Mouse (Mus musculus): Measurements from ENCODE around the gene Zfp111. TPM values are rescaled to one million over a fixed set of nuclear protein-coding genes. Genes with fewer than 3 reads are reported as not detected.
A peak's percentile ranks its signal among the peaks of the same experiment; 100 is the strongest.

Gene Zfp111
- total RNA-seq (2018; cell fraction: chromatin; rRNA removed): 10 to 100 TPM in 19 of 26 experiments, 1 to 10 TPM in 7; 5.1 to 29.5 (median 13.7) TPM
- total RNA-seq (2018; cell fraction: cytosol; rRNA removed): 1 to 10 TPM; 1.7 to 6.9 (median 4.7) TPM
- 10 to 100 TPM in 10 of 26 experiments, 1 to 10 TPM in 16; 3.8 to 22.3 (median 7.6) TPM for total RNA-seq (2018; cell fraction: nucleus; rRNA removed)
- 3.9 to 7.1 TPM (median 4.4 TPM) in 3 replicates for polyA plus RNA-seq (2018)

- Histone ChIP-seq H3K27ac (no peak within 1 kb of the TSS), H3K36me3 (ENCODE audit: inconsistent target) (no peaks in the 10 kb centered on the region)
- 85% methylated on average over 5 of the region's 5 CpGs for WGBS (ENCODE audit: missing documents)
Measured at GRCm38 (mm10) chr7:24211343-24211742, at the start of gene Zfp111. Zfp111 (minus strand) TSS chr7:24211443.

DNA sequence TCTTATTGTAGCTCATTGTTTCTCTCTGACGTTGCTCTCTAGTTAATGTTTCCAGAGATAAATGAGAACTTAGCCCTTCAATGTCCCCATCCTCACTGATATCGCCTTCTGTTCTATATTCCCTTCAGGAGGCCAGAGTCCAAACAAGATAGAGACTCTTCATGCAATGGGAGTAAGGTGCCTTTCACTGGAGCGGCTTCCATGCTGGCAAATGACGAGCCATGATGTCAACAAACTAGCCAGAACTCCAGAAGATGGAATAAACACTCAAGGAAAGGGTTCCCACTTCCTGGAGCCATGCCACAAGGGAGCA is 48.7 kb upstream of the Zfp111 start:
- H3K4me3 ChIP-seq (ENCODE audit: inconsistent target): no peak overlapping the region
- WGBS (ENCODE audit: missing documents): 89% methylated on average over 4 of the region's 4 CpGs
- no peaks in the 10 kb centered on the region for H3K79me2 ChIP-seq (ENCODE audit: inconsistent target)
- H3K27ac ChIP-seq: no peak overlapping the region
- peaks cover 7% of the 10 kb centered on the region; the same call in 1 of the 2 replicates for H3K36me3 ChIP-seq (ENCODE audit: inconsistent target)

More at GRCm38 (mm10) chr7:24211343-24211742, at the start of gene Zfp111:
- peaks cover 6% of the 10 kb centered on the region; the same call in 1 of the 2 replicates for H3K79me2 ChIP-seq (ENCODE audit: inconsistent target)
- H3K4me3 ChIP-seq (ENCODE audit: inconsistent target): no peak within 1 kb of the TSS

DNA sequence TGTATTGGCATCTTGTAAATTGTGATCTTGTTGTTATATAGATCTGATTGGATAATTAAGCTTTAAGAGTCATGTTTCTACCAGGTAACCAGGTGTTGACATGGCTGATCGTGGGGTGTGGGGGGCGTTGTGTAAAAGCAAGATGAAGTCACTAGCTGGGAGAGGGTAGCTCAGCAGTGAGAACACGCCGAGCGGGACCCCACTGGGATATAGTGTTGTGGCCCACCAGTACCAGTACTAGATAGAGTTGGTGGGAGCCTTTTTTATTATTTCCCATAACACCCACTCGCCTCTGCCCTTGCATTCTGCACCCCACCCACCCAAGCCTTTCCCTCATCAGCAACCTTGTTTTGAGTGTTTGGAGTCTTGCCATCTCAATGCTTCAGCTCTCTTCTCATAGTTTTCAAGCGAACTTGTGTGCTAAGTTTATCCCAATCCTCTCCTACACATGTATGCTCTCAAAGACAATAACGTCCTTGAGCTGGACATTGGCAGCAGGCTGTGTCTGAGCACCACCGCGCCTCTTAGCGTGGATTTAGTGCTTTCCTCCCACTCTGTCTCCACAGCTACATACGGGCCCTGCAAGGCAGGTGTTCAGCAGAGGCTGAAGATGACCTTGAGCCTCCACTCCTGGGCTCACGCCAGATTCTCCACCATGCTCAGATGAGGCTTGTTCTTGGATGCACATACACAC is 48.2 kb upstream of the Zfp111 start:
- Histone ChIP-seq H3K4me3 (ENCODE audit: inconsistent target) (no peak overlapping the region), H3K79me2 (ENCODE audit: inconsistent target) (no peaks in the 10 kb centered on the region), H3K27ac (no peak overlapping the region), H3K36me3 (ENCODE audit: inconsistent target) (peaks cover 7% of the 10 kb centered on the region; the same call in 1 of the 2 replicates)
- 91% methylated on average over 13 of the region's 13 CpGs for WGBS (ENCODE audit: missing documents)

- H3K4me3 ChIP-seq (ENCODE audit: inconsistent target): peak within 1 kb of the TSS; percentile 49
Measured at GRCm38 (mm10) chr7:24254633-24255474, 43.6 kb upstream of the Zfp111 start, which contains the start of gene Zfp108. Zfp108 (plus strand) TSS chr7:24254794.

DNA sequence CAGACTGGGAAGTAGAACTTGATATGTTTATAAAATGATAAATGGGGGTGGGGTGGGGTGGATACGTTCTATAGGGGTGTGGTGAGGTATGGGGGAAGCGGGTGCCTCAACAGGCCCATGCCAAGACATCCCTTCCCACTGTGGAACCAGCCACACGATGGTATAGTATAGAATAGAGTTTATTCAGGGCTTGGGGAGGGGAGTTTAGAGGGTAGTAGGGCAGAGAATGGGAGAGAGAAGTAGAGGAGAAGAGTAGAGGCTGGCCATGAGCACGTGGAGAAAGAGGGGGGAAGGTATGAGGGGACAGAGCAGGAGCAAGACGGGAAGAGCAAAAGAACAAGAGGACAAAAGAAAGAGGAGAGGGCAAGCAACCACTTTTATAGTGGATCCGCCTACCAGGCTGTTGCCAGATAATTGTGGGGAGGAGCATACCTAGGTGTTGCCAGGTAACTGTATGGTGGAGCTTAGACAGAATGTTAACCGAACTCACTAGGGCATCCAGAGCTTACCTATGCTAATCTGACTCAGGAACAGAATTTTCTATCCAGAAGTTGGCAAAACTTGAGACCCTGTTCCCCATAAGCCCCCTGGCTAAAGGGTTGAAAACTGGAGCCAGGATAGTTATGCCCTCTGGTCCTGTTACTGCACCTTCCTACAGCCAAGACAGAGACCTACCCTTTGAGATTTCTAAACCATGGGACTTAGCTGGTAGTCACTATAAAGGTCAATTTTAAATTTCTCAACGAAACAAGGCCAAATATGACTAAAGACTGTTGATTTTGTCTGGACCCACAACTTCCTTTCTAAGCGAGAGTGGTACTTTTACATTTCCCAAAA is 42.8 kb upstream of the Zfp111 start:
- no peaks in the 10 kb centered on the region for H3K79me2 ChIP-seq (ENCODE audit: inconsistent target)
- H3K27ac ChIP-seq: no peak overlapping the region
- peak overlapping the region; percentile 49 for H3K4me3 ChIP-seq (ENCODE audit: inconsistent target)
- WGBS (ENCODE audit: missing documents): 71% methylated on average over 9 of the region's 9 CpGs
- H3K36me3 ChIP-seq (ENCODE audit: inconsistent target): no peaks in the 10 kb centered on the region

More at GRCm38 (mm10) chr7:24254633-24255474, 43.6 kb upstream of the Zfp111 start, which contains the start of gene Zfp108:
- WGBS (ENCODE audit: missing documents): 27% methylated on average over 21 of the region's 21 CpGs
- no peaks in the 10 kb centered on the region for H3K36me3 ChIP-seq (ENCODE audit: inconsistent target)
- H3K27ac ChIP-seq: no peak within 1 kb of the TSS
- no peaks in the 10 kb centered on the region for H3K79me2 ChIP-seq (ENCODE audit: inconsistent target)

GRCm38 (mm10) chr7:24237040-24237791 is 26.0 kb upstream of the Zfp111 start, which contains the start of gene Zfp109:
Zfp109 (minus strand) TSS chr7:24237560.
- H3K79me2 ChIP-seq (ENCODE audit: inconsistent target): no peaks in the 10 kb centered on the region
- H3K4me3 ChIP-seq (ENCODE audit: inconsistent target): peak within 1 kb of the TSS; percentile 46
- H3K27ac ChIP-seq: no peak within 1 kb of the TSS
- WGBS (ENCODE audit: missing documents): 10% methylated on average over 25 of the region's 28 CpGs
- H3K36me3 ChIP-seq (ENCODE audit: inconsistent target): no peaks in the 10 kb centered on the region

- whole genome bisulfite sequencing (ENCODE audit: missing documents): 89% methylated on average over 2 of the region's 2 CpGs
- H3K27ac ChIP-seq: no peak overlapping the region
- H3K4me3 ChIP-seq (ENCODE audit: inconsistent target): no peak overlapping the region
- peaks cover 6% of the 10 kb centered on the region; the same call in 1 of the 2 replicates for H3K79me2 ChIP-seq (ENCODE audit: inconsistent target)
- no peaks in the 10 kb centered on the region for H3K36me3 ChIP-seq (ENCODE audit: inconsistent target)
Measured at GRCm38 (mm10) chr7:24210296-24210695, 947 bp downstream of the Zfp111 start.

DNA sequence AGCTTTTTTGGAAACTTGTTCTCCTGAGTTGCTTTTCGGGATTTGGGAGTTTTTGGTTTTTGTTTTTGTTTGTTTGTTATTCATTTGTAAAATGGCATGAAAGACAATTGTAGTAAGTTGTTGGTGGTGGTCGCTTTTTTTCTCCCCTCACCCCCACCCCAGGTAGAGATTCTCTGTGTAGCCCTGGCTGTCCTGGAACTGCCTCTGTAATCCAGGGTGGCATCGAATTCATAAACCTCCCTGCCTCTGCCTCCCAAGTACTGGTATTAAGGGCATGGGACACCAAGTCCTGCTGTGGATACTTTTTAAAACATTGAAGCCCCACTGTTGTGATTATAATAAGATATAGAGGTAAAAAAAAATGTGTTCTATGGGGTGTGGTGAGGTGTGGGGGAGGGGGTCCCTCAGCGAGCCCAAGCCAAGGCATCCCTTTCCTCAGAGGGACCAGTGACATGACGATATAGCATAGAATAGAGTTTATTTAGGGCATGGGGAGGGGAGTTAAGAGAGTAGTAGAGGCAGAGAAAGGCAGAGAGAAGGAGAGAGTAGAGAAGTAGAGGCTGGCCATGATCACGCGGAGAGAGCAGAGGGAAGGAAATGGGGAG is 2.9 kb downstream of the Zfp111 start:
- no peaks in the 10 kb centered on the region; the same call in 1 of the 2 replicates for H3K36me3 ChIP-seq (ENCODE audit: inconsistent target)
- no peak overlapping the region for H3K27ac ChIP-seq
- H3K4me3 ChIP-seq (ENCODE audit: inconsistent target): peak overlapping the region; percentile 64; the same call in 1 of the 2 replicates
- H3K79me2 ChIP-seq (ENCODE audit: inconsistent target): peaks cover 6% of the 10 kb centered on the region; the same call in 1 of the 2 replicates
- 52% methylated on average over 4 of the region's 7 CpGs for WGBS (ENCODE audit: missing documents)

GRCm38 (mm10) chr7:24207488-24208261 is 3.6 kb downstream of the Zfp111 start:
- Histone ChIP-seq H3K4me3 (ENCODE audit: inconsistent target) (peak overlapping the region; percentile 64), H3K79me2 (ENCODE audit: inconsistent target) (peaks cover 6% of the 10 kb centered on the region; the same call in 1 of the 2 replicates), H3K27ac (peak overlapping the region; percentile 33), H3K36me3 (ENCODE audit: inconsistent target) (peaks cover 3% of the 10 kb centered on the region; the same call in 1 of the 2 replicates)
- 19% methylated on average over 24 of the region's 24 CpGs for WGBS (ENCODE audit: missing documents)

- Histone ChIP-seq H3K79me2 (ENCODE audit: inconsistent target) (no peaks in the 10 kb centered on the region), H3K36me3 (ENCODE audit: inconsistent target) (peaks cover 46% of the 10 kb centered on the region), H3K27ac (no peak overlapping the region), H3K4me3 (ENCODE audit: inconsistent target) (no peak overlapping the region)
- 94% methylated on average over 4 of the region's 4 CpGs for WGBS (ENCODE audit: missing documents)
Measured at GRCm38 (mm10) chr7:24196961-24197360, 14.3 kb downstream of the Zfp111 start.

- peaks cover 8% of the 10 kb centered on the region for H3K36me3 ChIP-seq (ENCODE audit: inconsistent target)
- no peaks in the 10 kb centered on the region for H3K79me2 ChIP-seq (ENCODE audit: inconsistent target)
- H3K27ac ChIP-seq: no peak overlapping the region
- H3K4me3 ChIP-seq (ENCODE audit: inconsistent target): no peak overlapping the region
- 98% methylated on average over 3 of the region's 3 CpGs for WGBS (ENCODE audit: missing documents)
Measured at GRCm38 (mm10) chr7:24193157-24193556, 18.1 kb downstream of the Zfp111 start.

GRCm38 (mm10) chr7:24191361-24191760 is 19.9 kb downstream of the Zfp111 start:
- H3K36me3 ChIP-seq (ENCODE audit: inconsistent target): no peaks in the 10 kb centered on the region
- H3K4me3 ChIP-seq (ENCODE audit: inconsistent target): no peak overlapping the region
- WGBS (ENCODE audit: missing documents): 93% methylated on average over 2 of the region's 2 CpGs
- no peak overlapping the region for H3K27ac ChIP-seq
- H3K79me2 ChIP-seq (ENCODE audit: inconsistent target): no peaks in the 10 kb centered on the region

Data from macrophage (primary cell).